Mouse (Mus musculus): ENCODE measurements around the gene Enthd1. TPM values are rescaled to one million over a fixed set of nuclear protein-coding genes. Genes with fewer than 3 reads are reported as not detected.

The Enthd1 gene
- total and polyA plus RNA-seq, 2 experiments from 2014 or later, result not detected

- no peak for DNase-seq (ENCODE audit: low spot score)
- no peak overlapping the region for H3K27ac ChIP-seq (ENCODE audit: low read depth)
- ATAC-seq (ENCODE audit: insufficient read depth, low read depth), result no peak
- no peak for TF ChIP-seq EP300 (IDR thresholded peaks at IDR 0.05; ENCODE audit: low read depth)
- no peak for TF ChIP-seq CTCF (IDR thresholded peaks at IDR 0.05; ENCODE audit: low read depth)
- no peaks in the 10 kb centered on the region for H3K36me3 ChIP-seq (replicated peaks; ENCODE audit: control insufficient read depth, insufficient read depth, low read length)
- no peaks in the 10 kb centered on the region for H3K4me1 ChIP-seq (ENCODE audit: control insufficient read depth, insufficient read depth)
- H3K4me3 ChIP-seq (ENCODE audit: low read depth, low read length), result no peak overlapping the region
- H3K9me3 ChIP-seq (replicated peaks; ENCODE audit: control insufficient read depth, low read length), result no peaks in the 10 kb centered on the region; the same call in 1 of the 2 replicates
- no peak overlapping the region for H3K4me2 ChIP-seq (ENCODE audit: low read depth, low read length)
- 80% methylated on average over 6 of the region's 6 CpGs for WGBS
- H3K9ac ChIP-seq (replicated peaks; ENCODE audit: low read depth, low read length), result no peak overlapping the region
- 0 out of 2 replicates have a peak, but pooled peaks cover 2% of the 10 kb centered on the region for H3K27me3 ChIP-seq (ENCODE audit: control insufficient read depth, insufficient read depth, low read length)
These were observed 110.5 kb downstream of the Enthd1 start for GRCm38 (mm10) chr15:80454486-80454885.

DNA sequence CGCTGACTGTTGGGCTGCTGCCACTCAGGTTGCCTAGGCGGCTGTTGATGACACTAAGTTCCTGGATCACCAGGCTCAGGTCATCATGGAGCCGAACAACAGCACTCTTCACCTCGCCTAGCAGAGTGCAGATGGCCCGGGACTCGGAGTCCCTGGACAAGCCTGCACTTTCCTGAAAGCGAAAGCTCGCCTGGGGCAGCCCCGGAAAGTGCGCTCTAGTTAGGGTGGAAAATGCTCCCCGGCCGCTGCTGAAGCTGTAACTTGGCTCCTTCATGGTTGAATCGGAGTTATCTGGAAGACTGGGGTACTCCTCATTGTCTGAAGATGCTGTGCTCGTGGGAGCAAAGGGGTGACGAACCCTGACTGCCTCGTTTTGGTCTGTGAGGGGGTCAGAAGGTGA is 112.5 kb downstream of the Enthd1 start:
- no peaks in the 10 kb centered on the region; the same call in 1 of the 2 replicates for H3K9me3 ChIP-seq (replicated peaks; ENCODE audit: control insufficient read depth, low read length)
- H3K36me3 ChIP-seq (replicated peaks; ENCODE audit: control insufficient read depth, insufficient read depth, low read length), result no peaks in the 10 kb centered on the region
- WGBS, result 29% methylated on average over 16 of the region's 16 CpGs
- 0 out of 2 replicates have a peak, but pooled peaks cover 2% of the 10 kb centered on the region for H3K27me3 ChIP-seq (ENCODE audit: control insufficient read depth, insufficient read depth, low read length)
- ATAC-seq (ENCODE audit: insufficient read depth, low read depth) (no peak), DNase-seq (ENCODE audit: low spot score) (no peak)
- H3K4me3 ChIP-seq (ENCODE audit: low read depth, low read length), result no peak overlapping the region
- TF ChIP-seq CTCF (IDR thresholded peaks at IDR 0.05; ENCODE audit: low read depth) (no peak), EP300 (IDR thresholded peaks at IDR 0.05; ENCODE audit: low read depth) (no peak)
- H3K27ac ChIP-seq (ENCODE audit: low read depth), result no peak overlapping the region
- peak overlapping the region; percentile 4; the same call in 1 of the 2 replicates for H3K4me2 ChIP-seq (ENCODE audit: low read depth, low read length)
- no peaks in the 10 kb centered on the region for H3K4me1 ChIP-seq (ENCODE audit: control insufficient read depth, insufficient read depth)
- no peak overlapping the region for H3K9ac ChIP-seq (replicated peaks; ENCODE audit: low read depth, low read length)

- H3K4me1 ChIP-seq (ENCODE audit: control insufficient read depth, insufficient read depth), result no peaks in the 10 kb centered on the region
- H3K4me2 ChIP-seq (ENCODE audit: low read depth, low read length), result no peak overlapping the region
- H3K9ac ChIP-seq (replicated peaks; ENCODE audit: low read depth, low read length), result no peak overlapping the region
- 69% methylated on average over 15 of the region's 15 CpGs for WGBS
- no peaks in the 10 kb centered on the region; the same call in 1 of the 2 replicates for H3K27me3 ChIP-seq (ENCODE audit: control insufficient read depth, insufficient read depth, low read length)
- DNase-seq (ENCODE audit: low spot score) (no peak), ATAC-seq (ENCODE audit: insufficient read depth, low read depth) (no peak)
- H3K9me3 ChIP-seq (replicated peaks; ENCODE audit: control insufficient read depth, low read length), result peaks cover 3% of the 10 kb centered on the region; the same call in 1 of the 2 replicates
- no peak for TF ChIP-seq CTCF (IDR thresholded peaks at IDR 0.05; ENCODE audit: low read depth)
- TF ChIP-seq EP300 (IDR thresholded peaks at IDR 0.05; ENCODE audit: low read depth), result no peak
- H3K4me3 ChIP-seq (ENCODE audit: low read depth, low read length), result no peak overlapping the region
- no peak overlapping the region for H3K27ac ChIP-seq (ENCODE audit: low read depth)
- H3K36me3 ChIP-seq (replicated peaks; ENCODE audit: control insufficient read depth, insufficient read depth, low read length), result no peaks in the 10 kb centered on the region
These were observed 118.8 kb downstream of the Enthd1 start for GRCm38 (mm10) chr15:80445956-80446687.

DNA sequence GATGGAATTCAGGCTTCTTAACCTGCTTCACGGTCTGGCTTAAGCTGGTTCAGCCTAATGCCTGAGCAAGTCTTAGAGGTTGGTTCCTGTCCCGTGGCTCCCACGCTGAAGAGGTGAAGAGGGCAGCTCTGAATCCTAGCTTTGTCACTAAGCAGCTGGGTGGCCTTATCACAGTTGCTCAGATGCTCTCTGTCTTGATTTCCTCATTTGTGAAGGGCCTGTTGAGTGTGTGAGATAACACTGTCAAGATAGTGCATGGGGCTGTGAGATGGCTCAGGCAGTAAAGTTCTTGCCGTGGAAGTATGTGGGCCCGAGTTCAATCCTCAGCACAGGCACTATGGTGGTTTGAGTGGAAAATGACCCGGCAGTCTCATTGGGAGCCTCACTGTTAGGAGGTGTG is 124.8 kb downstream of the Enthd1 start:
- Histone ChIP-seq H3K9me3 (replicated peaks; ENCODE audit: control insufficient read depth, low read length) (no peaks in the 10 kb centered on the region), H3K36me3 (replicated peaks; ENCODE audit: control insufficient read depth, insufficient read depth, low read length) (no peaks in the 10 kb centered on the region), H3K4me1 (ENCODE audit: control insufficient read depth, insufficient read depth) (no peaks in the 10 kb centered on the region), H3K27me3 (ENCODE audit: control insufficient read depth, insufficient read depth, low read length) (no peaks in the 10 kb centered on the region; the same call in 1 of the 2 replicates), H3K4me2 (ENCODE audit: low read depth, low read length) (no peak overlapping the region), H3K27ac (ENCODE audit: low read depth) (no peak overlapping the region), H3K4me3 (ENCODE audit: low read depth, low read length) (no peak overlapping the region), H3K9ac (replicated peaks; ENCODE audit: low read depth, low read length) (no peak overlapping the region)
- no peak for TF ChIP-seq EP300 (IDR thresholded peaks at IDR 0.05; ENCODE audit: low read depth)
- TF ChIP-seq CTCF (IDR thresholded peaks at IDR 0.05; ENCODE audit: low read depth), result no peak
- ATAC-seq (ENCODE audit: insufficient read depth, low read depth), result no peak
- WGBS, result 23% methylated on average over 6 of the region's 6 CpGs
- no peak for DNase-seq (ENCODE audit: low spot score)

DNA sequence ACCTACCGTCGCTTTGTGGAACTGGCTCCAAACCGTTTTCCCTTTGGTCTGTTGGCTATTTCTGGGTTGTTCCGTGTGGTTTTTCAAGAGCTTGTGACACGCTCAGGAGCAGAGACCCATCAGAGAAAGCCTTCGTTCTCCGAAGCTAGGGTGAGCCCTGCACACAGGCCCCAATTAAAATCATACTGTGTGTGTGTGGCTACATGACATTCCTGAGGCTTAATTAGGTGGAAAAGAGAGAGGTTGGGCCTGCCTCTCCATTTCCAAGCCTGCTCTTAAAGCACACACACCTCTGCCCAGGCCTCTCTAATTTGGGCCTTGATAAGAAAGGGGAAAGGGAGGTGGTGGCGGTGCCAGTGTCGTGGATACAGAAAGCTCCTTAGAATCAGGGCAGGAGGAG is 126.5 kb downstream of the Enthd1 start:
- Histone ChIP-seq H3K9me3 (replicated peaks; ENCODE audit: control insufficient read depth, low read length) (no peaks in the 10 kb centered on the region), H3K27ac (ENCODE audit: low read depth) (no peak overlapping the region), H3K27me3 (ENCODE audit: control insufficient read depth, insufficient read depth, low read length) (no peaks in the 10 kb centered on the region; the same call in 1 of the 2 replicates), H3K4me1 (ENCODE audit: control insufficient read depth, insufficient read depth) (no peaks in the 10 kb centered on the region), H3K4me3 (ENCODE audit: low read depth, low read length) (no peak overlapping the region), H3K4me2 (ENCODE audit: low read depth, low read length) (no peak overlapping the region), H3K36me3 (replicated peaks; ENCODE audit: control insufficient read depth, insufficient read depth, low read length) (no peaks in the 10 kb centered on the region), H3K9ac (replicated peaks; ENCODE audit: low read depth, low read length) (no peak overlapping the region)
- DNase-seq (ENCODE audit: low spot score), result no peak
- WGBS, result 53% methylated on average over 9 of the region's 9 CpGs
- no peak for ATAC-seq (ENCODE audit: insufficient read depth, low read depth)
- no peak for TF ChIP-seq EP300 (IDR thresholded peaks at IDR 0.05; ENCODE audit: low read depth)
- TF ChIP-seq CTCF (IDR thresholded peaks at IDR 0.05; ENCODE audit: low read depth), result no peak

Measured in heart, postnatal 0 days (tissue).